Mouse (Mus musculus): ENCODE results near the gene Idh3g.

The Idh3g gene

DNA sequence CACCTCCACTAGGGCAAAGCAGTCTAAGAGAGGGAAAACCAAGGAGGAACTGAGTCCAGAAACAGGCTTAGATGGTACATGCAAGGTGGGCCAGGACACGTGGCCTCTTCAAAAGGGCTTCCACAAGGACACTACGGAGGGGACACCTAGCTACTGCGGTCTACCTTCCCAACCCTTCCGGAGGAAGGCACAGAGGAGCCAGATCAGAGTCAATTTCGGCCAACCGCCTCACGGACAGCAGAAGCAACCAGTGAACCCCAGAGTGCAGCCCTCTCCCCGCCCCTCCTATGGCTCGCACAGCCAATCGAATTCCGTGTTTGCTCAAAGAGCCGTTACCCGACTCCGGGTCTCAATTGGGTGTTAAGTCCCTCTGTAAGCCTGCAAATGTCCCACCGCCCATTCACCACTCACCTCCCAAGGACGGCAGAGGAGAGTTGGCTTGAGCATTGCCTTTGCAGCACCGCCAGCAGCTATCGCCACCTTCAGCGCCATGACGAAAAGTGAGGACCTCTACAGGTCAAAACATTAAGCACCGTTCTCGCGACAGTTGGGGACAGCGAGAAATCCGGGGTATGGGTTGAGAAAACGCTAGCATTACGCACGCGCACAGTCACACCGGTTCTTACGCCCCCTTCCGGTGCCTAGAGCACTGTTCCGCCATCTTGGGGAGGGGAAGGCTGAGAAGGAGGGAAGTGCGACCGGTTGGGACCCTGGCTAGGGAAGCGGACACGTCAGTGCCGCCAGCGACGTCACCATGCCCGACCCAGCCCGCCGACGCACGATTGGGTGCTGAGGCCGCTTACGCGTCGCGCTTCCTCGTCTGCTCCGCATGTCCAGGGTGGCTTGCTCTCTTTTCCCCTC, at the start of gene Idh3g, which contains the start of gene Ssr4:
Gene Idh3g, minus strand, starts transcription at position 534 of the 861 bp plus-strand sequence.
Gene Ssr4, plus strand, starts transcription at position 665 of the 861 bp plus-strand sequence.
- DNase-seq (ENCODE audit: low read depth, low spot score): peak; percentile 97

DNA sequence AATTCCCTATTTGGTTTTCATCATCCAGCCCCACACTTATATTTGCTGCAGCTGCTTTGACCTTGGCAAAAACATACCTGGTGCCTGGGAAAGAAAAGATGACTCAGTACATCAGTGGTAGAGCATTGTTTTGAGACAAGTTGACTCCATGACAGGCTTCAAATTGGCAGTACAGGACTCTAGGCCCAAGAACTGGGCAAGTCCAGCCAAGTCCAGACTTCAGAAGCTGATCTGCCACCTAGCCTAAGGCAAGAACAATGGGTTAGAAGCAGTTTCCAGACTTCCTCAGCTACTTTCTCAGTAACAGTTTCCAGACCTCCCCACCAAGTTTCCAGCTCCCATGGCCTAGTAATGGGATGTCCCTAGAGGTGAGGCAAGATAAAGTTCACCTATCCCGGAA, 49.0 kb upstream of the Idh3g start:
- DNase-seq (ENCODE audit: low read depth, low spot score): no peak

DNA sequence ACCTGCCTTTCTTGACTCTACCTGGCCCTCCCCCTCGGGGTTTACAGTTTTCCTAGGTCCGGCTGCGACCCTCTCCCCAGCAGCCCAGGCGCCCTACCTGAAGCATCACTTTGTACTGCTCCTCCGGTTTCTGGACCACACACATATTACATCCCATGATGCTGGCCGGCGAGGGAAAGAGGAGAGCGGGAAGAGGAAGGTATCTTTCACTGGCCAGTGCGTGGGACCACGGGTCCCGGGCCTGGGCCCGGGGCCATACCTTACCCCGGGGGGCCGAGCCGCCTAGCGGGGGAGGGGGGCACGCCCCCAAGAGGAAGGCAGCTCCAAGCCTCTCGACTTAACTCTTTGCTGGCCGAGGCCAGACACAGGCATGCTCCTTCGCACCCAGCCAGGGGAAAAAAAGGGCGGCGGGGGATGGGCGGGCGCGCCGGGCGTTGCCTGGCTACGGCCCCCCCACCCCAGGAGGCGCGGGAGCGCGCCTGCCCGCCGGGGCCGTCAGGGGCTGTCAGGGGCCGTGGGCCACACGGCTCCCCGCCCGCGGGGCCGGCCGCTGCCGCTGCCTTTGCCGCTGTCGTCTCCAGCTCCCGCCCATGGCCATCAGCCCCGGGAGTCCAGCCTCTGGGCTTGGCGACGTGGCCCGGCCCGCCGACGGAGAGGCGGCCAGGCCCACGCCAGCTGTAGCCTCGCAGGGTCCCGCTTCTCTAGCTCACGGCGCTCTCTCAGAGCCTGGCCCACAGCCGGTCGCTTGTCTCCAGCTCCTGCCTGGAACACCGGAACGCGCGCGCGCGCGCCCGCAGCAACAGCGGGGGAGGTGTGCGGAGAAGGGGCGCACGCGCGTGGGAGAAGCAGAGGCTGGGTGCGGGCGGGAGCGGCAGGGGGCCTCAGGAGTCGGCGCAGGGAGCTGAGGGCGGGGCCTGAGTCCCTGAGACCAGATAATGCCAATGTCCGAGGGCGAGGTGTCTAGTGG, 37.8 kb upstream of the Idh3g start, which contains the start of gene Pdzd4:
Gene Pdzd4, minus strand, starts transcription at position 785 of the 967 bp plus-strand sequence.
- peak; percentile 84 for DNase-seq (ENCODE audit: low read depth, low spot score)

DNA sequence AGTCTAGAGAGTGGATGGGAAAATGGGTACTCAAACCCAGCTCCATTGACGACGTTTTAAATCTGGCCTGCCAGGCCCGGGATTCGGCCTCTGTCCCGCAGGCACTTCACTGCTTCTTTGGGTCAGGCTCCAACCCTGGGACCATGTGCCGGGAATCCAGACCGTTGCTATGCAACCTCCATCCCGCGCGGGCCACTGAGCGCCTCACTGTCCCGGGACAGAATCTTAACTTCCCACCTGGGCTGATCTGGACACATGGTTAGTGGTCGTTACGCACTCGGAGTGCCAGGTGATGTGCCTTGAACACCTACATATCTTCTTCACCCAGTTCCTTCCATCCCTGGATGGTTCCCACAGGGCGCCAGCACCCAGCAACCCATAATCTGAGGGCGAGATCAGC, 37.0 kb upstream of the Idh3g start:
- peak; percentile 32 for DNase-seq (ENCODE audit: low read depth, low spot score)

DNA sequence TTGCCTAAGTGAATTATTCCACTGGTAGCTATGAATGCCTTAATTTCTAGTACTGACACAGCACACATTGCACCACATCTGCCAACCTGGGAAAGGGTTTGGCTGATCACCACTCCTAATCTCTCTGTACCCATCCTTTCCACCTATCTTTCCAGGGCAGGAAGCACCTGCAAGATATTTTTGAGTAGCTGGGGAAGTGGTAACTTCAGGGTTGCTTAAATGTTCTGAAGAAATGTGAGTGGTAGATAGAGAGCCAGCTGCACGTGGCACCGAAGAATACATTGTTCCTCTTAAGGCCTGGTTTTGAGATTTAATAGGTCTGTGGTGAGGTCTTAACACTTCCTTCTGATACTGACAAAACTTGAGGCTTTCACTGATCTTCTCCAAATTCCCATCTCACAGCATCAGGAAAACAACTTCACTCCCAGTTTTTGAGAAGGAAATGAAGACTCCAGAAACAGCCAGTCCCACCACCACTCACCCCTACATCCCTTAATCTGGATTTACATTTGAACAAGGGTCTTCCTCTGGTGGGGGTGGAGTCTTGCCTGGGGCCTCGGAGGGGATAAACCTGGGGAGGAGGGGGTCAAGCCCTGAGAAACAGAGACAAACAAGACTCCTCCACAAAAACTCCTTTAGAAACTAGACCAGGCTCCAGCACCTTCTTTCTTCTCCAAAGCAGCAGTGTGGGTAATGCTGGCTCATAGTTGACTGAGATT, 30.1 kb upstream of the Idh3g start:
- no peak for DNase-seq (ENCODE audit: low read depth, low spot score)

DNA sequence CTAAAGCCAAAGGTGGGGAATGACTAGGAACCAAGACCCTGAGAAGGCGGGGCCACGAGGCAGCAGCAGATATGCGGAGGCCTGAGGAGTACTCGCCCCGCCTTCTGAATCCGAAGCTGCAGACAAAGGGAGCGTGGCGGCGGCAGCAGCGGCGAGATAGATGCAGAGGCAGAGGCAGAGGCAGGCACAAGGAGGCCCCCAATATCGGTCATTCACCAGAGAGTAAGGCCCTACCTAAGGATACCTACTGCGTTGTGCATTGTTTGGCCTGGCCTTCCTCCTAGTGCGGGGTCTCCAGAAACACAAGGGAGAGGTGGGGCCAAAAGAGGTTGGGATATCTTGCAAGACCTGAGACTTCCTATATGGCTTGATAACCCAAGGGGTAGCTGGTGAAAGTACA, 28.4 kb upstream of the Idh3g start:
- peak; percentile 25 for DNase-seq (ENCODE audit: low read depth, low spot score)

DNA sequence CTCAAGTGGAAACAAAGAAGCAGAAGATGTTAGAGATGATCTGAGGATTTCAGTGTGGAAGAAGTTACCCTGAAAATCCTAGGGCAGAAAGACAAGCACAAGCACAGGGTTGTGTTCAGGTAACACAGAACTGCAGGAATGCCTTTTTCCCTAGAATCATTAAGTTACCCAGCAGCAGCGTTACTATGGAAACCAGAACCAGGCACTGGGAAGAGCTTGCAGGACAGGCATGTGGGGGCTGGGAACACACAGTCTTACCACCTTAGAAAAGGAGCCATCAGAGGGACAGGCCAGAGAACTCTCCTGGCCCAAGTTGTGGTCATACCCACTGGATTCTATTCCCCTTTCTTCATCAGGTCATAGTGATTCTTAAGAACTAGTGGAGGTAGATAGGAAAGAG, 19.1 kb upstream of the Idh3g start:
- DNase-seq (ENCODE audit: low read depth, low spot score): no peak

DNA sequence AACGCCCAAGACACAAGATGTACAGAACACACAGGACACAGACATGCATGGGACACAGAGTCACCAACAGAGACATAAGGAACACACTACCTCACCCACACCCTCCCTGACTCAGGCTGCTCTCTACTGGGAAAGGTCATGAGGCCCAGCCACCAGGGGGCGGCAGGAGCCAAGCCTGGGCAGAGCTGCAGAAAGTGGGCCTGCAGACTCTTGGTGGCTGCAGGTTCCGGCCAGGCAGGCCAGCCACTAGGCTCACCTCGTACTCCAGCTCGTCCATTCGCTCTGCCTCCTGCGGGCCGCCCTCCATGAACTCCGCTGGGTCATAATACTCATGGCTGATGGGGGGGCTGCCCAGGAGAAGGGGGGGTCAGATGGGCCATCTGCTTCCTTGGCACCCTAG, 11.8 kb upstream of the Idh3g start:
- DNase-seq (ENCODE audit: low read depth, low spot score): peak; percentile 87

DNA sequence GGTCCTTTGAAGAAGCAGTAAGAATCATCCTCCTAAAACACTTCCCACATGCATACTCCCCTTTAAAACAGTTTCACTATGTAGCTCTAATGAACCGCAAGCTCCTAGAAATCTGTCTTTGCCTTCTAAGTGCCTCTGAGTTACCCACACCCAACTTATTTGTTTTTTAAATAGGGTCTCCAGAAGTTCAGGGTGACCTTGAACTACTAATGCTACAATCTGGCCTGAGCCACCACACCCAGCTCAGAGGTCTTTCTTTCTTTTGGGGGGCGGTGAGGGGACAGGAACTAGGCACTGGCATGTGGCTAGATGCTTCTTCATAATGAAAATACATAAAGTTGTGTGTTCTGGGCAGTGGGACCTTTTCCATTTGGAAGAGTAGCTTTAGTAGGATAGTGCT, 10.8 kb upstream of the Idh3g start:
- DNase-seq (ENCODE audit: low read depth, low spot score): peak; percentile 38

DNA sequence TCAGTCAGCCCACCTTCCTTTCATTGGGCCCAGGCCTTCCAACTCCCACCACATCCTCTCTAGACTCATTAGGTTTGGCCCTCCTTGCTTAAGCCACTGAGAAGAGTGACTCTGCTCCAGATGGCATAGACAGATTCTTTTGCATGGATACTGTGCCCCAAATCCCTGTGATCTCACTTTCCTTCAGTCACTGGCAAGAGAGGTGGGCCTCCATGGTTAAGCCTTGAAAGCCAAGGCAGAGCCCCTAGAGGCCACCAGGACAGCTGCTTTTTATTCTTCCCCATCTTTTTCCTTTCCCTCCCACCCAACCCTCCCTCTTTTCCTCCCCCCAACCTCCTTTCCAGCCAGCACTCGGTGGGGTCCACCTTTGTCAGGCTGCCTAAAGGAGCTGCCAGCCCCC, 6.8 kb upstream of the Idh3g start:
- DNase-seq (ENCODE audit: low read depth, low spot score): no peak

DNA sequence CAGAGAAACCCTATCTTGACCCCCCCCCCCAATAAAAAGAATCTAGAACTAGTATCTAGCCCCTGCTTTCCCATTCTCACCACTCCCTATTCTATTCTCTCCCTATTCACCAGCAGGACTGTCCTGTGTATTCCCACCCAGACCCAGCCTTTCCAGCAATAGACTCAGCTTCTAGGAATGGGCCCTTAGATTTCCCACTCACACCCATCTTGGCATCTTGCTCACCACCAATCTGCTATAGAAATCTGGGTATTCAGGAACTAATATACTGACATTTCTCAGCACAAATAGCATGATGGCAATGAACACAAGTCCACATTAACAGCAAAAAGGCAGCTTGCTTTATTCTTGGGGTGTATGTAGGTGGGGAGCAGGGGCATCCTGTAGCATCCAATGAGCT, 6.3 kb upstream of the Idh3g start:
- DNase-seq (ENCODE audit: low read depth, low spot score): no peak

DNA sequence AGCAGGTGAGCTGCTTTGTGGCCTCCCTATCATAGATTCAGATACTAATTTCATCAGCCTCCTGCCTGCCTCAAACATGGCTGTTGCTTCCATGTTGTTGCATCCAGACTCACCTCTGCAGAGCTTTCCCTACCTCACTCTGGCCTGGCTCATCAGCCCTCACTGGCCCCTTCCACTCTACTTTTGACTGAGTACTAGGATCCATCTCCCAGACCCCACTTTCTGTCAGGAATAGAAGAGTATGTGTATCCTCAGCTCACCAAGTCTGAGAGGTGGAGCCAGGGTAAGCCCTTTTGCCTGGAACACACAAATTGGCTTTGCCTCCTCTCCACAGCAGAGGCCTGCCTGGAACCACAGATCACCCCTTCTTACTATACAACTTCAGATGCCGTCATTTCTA, 1.8 kb upstream of the Idh3g start:
- no peak for DNase-seq (ENCODE audit: low read depth, low spot score)

DNA sequence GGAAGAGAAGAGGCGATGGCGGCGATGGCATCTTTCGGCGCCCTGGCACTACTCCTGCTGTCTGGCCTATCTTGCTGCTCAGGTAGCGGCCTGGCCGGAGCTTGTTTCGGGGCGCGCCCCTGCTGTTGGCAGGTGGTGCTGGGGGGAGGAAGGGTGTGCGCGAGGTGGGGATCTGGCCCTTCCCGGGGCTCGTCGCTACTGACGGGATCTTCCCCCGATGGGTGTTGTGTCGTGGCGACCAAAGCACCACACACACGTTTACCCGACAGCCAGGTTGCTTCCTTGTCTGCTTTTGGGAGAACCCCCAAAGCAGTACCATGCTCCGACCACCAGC, 495 bp upstream of the Idh3g start:
- DNase-seq (ENCODE audit: low read depth, low spot score): no peak

DNA sequence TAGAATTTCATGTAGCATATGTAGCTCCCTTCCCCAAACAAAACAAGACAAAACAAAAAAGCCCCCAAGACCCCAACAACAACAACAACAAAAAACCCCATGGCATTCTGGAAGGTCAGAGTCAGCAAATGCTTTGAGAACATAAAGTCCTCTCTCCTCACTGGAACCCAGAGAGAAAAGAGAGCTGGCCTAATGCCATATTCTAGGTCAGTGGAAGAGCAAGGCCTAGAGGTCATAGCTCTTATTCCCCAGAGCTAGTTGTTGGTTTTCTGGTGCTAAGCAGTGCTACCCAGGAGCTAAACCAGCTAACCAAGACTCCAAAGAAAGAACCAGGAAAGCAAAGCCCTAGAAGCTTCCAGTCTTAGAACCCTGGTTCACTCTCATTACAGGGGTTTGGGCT, 1.0 kb downstream of the Idh3g start:
- DNase-seq (ENCODE audit: low read depth, low spot score): no peak

DNA sequence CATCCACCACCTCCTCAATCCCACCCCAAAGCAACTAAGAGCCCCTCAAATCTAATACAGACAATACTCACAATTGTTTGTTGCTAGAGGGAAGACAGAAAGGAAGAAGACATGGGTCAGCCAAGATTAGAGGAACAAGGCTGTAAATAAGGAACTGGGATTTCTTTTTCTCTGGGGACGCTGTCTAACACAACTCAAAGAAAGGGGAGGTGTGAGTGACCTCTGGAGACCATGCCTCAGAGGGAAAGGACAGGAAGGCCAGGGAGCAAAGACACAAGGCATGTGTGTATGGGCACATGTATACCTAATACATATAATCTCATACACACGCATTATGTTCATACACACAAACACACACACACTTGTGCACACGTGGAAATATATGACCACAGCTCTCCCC, 4.5 kb downstream of the Idh3g start:
- no peak for DNase-seq (ENCODE audit: low read depth, low spot score)

DNA sequence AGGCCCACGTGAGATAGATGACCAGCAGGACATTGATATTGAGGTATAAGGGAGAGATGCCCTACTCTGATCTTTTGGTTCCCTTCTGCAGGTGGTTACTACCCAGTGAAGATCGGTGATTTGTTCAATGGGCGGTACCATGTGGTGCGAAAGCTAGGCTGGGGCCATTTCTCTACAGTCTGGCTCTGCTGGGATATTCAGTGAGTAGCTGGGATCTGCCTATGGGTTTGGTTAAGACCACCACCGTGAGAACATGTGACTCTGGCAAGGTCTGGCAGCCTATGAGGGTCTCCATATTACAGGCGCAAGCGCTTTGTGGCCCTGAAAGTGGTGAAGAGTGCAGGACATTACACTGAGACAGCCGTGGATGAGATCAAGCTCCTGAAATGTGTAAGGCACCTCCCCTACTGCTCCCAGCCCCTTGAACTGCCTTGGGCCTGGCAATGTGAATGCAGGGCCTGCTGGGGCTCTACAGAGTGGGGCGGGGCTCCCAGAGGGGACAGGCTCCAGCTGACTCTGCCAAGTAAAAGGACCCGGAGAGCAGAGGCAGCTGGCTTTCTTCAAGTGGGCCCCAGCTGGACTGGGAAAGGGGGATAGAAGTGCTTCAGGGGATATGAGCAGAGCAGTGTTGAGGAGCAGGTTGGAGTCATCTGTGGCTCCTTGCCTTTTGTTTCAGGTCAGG, 11.8 kb downstream of the Idh3g start:
- DNase-seq (ENCODE audit: low read depth, low spot score): peak; percentile 28

DNA sequence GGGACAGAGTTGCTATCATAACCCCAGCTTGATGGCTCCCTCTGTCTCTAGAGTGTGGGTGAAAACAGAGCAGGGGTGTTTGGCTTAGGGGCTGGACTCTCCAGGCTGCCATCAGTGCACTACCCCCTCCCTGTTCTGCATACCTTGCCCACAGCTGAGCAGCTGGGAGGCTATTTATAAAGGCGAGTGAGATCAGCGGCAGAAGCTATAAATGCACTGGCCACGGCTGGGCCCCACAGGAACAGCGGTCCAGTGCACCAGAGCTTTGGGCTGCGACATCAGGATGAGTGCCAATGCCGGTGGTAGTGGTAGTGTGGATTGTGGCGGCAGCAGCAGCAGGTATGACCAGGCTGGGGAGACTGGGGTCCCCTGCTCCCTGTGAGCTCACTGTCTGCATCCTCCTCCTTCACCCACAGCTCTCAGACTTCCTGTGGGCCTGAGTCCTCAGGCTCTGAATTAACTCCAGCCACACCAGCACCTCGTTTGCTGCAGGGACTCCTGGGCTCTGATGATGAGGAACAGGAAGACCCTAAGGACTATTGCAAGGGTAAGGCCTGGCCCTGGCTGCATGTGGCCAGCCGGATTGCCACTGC, 12.4 kb downstream of the Idh3g start, which contains the start of gene Srpk3:
Gene Srpk3, plus strand, starts transcription at position 238 of the 593 bp plus-strand sequence.
- DNase-seq (ENCODE audit: low read depth, low spot score): no peak

DNA sequence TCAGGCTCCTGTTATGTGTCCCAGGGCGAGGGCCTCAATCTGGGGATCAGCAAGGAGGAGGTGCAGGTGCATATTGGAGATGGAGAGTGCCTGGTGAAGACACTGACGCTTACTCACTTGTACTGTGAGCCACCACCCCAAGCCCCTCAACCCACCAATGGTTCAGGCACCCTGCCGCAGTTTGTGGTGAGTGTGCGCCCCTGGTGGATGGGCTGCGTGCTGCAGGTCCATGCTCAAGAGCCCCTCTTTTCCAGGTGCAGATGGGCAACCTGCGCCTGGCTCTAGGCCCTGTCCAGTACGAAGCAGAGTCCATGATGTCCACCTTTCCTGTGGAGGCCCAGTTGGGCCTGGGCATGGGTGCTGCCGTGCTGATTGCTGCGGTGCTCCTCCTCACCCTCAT, 19.4 kb downstream of the Idh3g start:
- peak; percentile 46 for DNase-seq (ENCODE audit: low read depth, low spot score)

DNA sequence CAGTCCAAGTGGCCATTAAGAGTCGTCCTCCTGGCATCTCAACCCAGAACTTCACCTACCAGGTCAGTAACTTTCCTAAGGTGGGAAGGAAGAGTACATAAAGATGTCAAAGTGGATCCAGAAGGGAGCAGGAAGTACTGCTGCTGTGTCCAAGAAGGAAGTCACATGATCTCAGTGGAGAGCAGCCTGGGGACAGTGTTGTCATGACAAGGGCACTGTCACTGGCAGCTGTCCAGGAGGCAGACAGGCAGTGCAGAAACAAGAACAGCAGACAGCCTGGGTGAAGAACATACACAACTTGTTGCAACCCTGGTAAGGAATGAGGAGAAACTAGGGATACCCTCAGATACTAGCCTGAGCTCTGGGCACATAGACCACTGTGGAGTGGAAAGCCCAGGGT, 21.4 kb downstream of the Idh3g start:
- no peak for DNase-seq (ENCODE audit: low read depth, low spot score)

DNA sequence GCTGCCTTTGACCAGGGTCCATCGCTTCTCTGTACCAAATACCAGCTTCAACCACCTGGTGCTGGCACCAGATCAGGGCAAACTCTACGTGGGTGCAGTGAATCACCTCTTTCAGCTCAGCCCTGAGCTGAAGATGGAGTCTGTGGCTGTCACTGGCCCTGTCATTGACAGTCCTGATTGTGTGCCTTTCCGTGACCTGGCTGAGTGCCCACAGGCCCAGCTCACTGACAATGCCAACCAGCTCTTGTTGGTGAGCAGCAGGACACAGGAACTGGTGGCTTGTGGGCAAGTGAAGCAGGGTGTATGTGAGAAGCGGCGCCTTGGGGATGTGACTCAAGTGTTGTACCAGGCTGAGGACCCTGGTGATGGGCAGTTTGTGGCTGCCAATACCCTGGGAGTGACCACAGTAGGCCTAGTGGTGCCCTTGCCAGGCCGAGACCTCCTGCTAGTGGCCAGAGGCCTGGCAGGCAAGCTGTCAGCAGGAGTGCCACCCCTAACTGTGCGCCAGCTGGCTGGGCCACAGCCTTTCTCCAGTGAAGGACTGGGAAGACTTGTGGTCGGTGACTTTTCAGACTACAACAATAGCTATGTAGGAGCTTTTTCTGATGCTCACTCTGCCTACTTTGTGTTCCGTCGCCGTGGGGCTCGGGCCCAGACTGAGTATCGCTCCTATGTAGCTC, 27.9 kb downstream of the Idh3g start:
- DNase-seq (ENCODE audit: low read depth, low spot score): no peak

All from ZHBTc4 (cell line).